Mouse (Mus musculus) thymus, postnatal 10 days (tissue): ENCODE results near the gene Cnp.
A peak's percentile ranks its signal among the peaks of the same experiment; 100 is the strongest.

Source experiments
- DNase-seq, 2 experiments: peaks; one replicate each; pipeline ENCODE4 v3.0.0; 2021; ENCODE audit warnings: low spot score in 2 of 2

Cnp gene

DNA sequence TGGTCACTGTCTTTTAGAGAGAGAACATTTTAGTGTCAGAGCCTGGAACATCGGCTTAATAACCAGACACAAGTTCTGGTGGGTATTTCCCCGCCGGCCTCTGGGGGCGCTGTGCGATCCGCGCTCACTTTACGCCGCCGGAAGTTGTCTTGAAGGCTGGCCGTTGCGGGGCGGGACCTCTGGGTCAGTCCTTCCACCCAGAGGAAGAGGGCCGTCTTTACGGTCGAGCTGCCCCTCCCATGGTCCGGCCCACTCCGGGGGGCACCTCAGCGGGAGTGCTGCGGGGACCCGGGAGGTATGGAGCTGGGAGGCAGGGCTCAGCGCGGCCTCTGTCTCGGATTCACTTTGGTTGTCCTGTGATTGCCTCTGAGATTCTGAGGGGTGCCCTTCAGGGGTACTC, 48.0 kb downstream of the Cnp start:
- DNase-seq = peak; percentile 87 to 92

DNA sequence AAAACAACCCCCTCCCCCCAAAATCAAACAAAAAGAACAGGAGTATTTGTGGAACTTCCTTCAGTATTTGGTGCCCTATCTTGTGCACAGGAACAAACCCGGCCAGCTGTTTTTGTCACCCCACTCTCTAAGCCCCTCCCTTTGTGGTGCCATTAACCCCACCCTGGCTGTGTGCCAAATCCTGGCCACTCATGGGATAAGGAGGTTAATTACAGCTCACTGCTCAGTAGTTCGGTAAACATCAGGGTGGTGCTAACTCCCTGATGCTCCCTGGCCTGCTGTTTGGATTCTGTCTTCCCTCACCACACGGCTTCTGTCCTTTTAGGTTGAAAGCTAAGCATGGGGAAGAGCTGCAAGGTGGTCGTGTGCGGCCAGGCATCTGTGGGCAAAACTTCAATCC, 49.2 kb downstream of the Cnp start:
- DNase-seq = no peak

DNA sequence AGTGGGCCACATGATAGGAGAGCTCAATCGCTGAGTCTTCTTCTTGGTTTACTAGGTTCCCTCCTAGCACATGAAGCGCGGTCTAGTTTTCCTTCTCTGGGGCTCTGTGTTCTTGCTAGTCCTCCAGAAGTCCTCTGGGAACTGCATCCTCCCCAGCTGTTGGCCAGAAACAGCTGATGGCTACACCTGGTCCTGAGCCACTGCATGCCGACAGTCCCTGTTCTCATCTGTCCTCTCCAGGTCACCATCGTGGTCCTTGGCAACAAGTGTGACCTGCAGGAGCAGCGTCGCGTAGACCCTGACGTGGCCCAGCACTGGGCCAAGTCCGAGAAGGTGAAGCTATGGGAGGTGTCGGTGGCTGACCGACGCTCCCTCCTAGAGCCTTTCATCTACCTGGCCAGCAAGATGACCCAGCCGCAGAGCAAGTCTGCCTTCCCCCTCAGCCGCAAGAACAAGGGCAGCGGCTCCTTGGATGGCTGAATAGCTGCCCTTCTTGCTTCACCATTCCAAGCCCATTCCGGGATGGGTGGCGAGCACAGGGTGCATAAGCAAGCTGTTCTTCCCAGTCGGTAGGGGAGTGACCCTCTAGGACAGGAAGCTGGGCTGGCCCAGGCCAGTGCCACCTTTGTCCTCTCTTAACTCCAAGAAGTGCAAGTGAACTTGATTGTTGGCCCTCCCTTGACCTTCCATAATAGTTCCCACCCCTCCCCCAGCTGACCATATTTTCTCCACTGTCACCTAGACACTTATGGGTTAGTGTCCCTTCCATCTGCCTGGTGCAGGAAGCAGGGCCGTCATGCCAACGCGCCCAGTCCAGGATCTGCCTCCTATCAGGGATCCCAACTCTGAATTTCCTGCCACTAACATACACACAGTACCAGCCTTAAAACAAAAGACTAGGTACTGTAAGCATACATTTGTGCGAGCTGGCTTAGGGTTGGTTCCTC, 51.3 kb downstream of the Cnp start:
- DNase-seq = no peak

DNA sequence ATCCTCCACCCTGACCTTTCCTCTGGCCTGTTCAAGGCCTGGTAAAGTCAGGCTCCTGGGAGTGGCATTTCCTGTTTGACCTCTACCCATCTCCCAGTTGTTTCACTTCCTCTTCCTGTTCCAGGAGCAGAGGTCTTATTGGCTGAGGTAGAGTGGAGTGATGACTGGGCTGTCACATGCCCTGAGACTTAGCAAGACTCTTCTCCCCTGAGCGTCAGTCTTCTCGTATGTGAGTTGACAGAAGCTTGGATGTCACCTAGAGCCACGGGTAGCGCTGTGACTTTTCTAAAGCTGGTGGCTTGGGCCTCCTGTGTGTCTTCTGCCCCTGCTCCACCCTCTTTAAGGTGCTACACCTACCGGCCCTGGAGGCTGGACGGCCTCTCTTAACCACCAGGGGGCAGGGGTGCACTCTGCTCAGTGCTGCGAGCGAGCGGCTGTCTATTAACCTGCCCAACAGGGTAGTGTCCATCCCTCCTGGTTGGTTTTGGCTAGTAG, 52.0 kb downstream of the Cnp start:
- peak; percentile 56 to 81 for DNase-seq

DNA sequence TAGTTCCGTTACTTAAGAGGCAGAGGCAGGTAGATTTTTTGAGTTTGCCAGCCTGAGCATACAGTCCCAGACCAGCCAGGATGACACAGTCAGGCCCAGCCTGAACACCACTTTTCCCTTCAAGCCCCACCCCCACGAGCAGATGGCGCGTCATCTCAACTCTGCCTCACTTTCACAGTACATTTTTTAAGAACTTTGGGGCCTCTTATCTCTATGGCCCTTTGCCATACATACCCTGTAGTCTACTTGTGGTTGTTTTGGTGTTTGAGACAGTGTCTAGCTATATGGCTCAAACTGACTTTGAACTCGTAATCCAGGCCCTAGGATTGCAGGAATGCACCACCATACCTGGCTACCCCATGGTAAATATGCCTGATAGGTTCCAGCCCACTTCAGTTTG, 53.4 kb downstream of the Cnp start:
- DNase-seq = no peak

DNA sequence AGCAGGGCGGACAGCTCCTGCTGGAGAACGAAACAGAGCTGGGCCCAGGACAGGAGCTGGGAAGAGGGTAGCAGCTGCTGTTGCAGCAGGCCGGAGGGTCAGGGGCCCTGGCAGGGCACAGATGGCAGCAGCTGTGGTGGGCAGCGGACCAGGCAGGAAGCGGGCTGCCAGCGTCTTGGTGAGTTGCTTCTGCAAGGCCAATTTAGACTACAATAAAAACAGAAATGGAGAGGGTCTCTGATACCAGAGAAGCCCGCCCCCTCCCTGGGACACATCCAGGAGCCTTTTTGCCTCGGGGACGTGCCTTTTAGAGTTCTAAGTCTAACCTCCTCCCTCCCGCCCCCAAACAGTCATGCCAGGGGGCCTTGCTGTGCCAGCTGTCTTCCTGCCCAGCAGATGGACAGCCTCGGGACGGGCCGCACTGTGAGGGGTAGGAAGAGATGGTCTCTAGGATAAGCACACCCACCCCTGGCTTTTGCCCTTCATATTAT, 54.2 kb downstream of the Cnp start:
- no peak for DNase-seq

DNA sequence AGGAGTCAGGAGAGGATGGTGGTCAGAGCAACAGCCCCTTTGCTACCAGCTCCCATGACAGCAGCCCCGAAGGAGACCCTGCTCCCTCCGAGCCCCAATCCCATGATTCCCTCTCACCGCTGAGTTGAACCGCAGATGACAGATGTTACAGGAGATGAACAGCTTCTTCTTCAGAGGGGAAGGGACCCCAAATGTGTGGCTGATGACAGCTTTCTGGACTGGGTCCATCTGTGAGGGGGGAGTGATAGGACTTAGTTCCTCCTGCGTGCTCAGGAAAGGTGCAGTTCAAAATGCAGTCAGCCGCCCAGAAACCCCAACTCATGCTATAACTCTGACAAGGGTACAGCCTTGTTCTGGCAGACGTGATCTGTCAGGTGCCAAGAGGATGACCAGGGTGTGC, 59.8 kb downstream of the Cnp start:
- no peak for DNase-seq

DNA sequence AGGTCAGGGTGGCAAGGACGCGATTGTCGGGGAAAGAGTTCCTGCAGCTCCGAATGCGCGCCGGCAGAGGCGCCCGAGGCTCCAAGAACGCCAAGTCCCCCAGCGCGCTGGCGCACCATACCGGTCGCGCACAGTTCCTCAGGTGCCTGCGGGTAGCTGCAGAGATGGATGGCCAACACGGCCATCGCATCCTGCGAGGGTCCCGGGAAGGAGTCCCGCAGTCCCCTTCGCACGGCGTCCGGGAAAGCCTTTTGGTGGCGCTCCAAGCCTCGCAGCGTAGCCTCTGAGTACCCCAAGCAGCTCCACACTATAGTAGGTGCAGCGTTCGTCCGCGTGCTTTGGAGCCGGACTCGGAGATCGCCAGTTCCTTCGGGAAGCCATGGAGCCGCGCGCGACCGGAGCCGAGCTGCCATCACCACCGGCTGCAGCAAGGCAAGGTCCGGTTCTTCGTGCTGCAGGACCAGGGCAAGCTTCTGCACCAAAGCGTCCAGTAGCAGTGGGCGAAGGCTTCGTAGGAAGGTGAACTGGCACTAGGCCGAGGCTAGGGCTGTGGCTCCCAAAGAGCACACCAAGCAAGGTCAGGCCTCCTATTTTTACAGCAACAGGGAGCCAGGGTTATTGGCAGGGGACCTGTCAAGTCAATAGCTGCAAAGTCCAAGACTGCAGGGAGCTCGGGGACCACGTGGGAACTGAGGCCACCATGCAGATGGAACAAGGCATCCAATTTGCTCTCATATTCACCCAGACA, 65.6 kb downstream of the Cnp start:
- DNase-seq = peak in 1 of 2 experiments; percentile 36
